Mouse (Mus musculus): ENCODE data around the gene Nr0b1.

The Nr0b1 gene

DNA sequence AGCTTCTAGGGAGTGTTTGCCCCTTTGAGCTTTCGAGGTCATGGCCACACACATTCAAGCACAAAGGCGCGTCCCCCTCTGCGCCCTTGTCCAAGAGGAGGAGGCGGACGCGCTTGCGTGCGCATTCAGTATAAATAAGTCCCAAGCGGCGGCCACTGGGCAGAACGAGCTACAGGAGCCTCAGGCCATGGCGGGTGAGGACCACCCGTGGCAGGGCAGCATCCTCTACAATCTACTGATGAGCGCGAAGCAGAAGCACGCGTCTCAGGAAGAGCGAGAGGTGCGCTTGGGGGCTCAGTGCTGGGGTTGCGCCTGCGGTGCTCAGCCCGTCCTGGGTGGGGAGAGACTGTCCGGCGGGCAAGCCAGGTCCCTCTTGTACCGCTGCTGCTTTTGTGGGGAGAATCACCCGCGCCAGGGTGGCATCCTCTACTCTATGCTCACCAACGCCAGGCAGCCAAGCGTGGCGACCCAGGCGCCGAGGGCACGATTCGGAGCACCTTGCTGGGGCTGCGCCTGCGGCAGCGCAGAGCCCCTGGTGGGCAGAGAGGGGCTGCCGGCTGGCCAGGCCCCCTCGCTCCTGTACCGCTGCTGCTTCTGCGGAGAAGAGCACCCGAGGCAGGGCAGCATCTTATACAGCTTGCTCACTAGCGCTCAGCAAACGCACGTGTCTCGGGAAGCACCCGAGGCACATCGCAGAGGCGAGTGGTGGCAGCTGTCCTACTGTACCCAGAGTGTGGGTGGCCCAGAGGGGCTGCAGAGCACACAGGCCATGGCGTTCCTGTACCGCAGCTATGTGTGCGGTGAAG is at the start of gene Nr0b1:
Nr0b1 (plus strand) TSS at position 151 of the 806 bp plus-strand sequence.
- no peak for DNase-seq (ENCODE audit: extremely low spot score, low read depth, low spot score)

DNA sequence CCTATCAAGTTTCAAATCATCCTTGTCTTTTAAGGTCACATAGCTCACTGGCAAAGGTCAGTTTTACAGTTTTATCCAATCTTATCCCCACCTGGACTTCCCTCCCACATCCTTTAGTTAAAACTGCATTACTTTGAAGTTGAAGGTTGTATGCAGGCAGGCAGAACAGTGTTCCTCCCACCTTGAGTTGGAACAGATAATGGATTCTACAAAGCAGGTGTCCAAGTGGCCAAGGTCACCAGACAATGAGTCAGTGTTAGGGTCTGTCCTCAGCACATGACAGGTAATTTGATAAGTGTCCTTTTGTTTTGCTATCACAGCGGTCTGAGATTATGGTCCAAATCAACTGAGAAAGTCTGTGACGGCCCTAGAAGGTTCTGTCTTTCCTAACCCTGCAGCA is 4.3 kb upstream of the Nr0b1 start:
- no peak for DNase-seq (ENCODE audit: extremely low spot score, low read depth, low spot score)

DNA sequence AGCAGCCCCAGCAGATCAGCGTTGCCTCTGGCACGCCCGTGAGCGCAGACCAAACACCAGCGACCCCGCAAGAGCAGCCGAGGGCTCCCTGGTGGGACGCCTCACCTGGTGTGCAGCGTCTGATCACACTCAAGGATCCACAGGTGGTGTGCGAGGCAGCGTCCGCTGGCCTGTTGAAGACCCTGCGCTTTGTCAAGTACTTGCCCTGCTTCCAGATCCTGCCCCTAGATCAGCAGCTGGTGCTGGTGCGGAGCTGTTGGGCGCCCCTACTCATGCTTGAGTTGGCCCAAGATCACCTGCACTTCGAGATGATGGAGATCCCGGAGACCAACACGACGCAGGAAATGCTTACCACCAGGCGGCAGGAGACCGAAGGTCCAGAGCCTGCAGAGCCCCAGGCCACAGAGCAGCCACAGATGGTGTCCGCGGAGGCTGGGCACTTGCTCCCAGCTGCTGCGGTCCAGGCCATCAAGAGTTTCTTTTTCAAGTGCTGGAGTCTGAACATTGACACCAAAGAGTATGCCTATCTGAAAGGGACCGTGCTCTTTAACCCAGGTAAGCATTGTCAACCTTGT is 943 bp downstream of the Nr0b1 start:
- no peak for DNase-seq (ENCODE audit: extremely low spot score, low read depth, low spot score)

DNA sequence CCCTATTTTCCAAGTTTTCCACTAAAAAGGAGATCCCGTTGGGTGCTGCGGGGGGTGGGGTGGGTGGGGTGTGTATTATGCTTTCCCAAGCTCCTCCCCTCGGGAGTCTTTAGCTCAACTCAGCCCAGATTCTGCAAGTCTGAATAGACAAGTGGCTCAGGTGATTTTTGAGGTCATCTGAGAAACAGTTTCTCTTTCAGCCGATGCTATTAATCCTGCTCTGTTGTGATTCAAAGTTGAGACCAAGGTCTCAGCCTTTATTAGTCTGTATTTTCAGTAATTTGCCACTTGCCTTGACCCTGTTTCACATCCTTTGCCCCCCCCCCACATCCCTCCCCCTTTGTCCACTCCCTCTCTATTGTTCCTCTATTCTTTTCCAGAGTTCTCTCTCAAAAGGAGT is 1.8 kb downstream of the Nr0b1 start:
- DNase-seq (ENCODE audit: extremely low spot score, low read depth, low spot score) = no peak

DNA sequence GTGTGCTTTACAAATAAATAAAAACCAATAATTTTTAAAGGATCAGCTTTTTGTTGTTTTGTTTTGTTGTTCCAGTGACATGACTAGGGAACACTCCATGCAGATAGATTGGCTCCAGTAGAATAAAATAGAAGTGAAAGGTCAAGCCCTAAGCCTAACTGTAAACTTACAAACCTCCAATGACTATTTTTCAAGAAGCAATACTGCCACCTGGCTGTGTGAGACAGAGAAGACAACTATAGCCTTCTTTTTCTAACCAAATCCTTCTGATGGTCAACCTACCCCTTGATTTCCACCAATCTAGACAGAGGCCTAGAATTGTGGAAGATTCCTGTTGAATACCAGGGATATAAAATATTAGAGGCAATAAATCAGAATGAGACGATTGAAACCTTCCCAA is 45.7 kb downstream of the Nr0b1 start:
- no peak for DNase-seq (ENCODE audit: extremely low spot score, low read depth, low spot score)
